In genomic region chr10:77353031-77353745, GRCm38 (mm10) we compare ENCODE assay signal across 9 mouse cellular contexts.
DNase-seq lines count a peak whose midpoint lies in the region; ATAC-seq and TF ChIP-seq lines count a peak whose summit lies in the region.
"Had no signal": no experiment of that assay in that cellular context is flagged by ENCODE, and none has a peak within 500 bp of the region (broad histone marks: within the 10 kb centered on the region; RNA-seq: fewer than 3 reads in every experiment).

No protein-coding gene starts in this region.

- H3K4me2 ChIP-seq in forebrain, embryonic 11.5 days (ENCODE audit: low read depth, low read length, severe bottlenecking) = no peak overlapping the region

- H3K4me3 ChIP-seq in E14TG2a.4 (replicated peaks; ENCODE audit: low read length) = no peak overlapping the region
- no peak overlapping the region for H3K4me3 ChIP-seq in forebrain, embryonic 11.5 days (ENCODE audit: low read depth, low read length)
- H3K4me3 ChIP-seq in thymus, adult 2 months (ENCODE audit: control insufficient read depth, insufficient read depth, low read length) = no peak overlapping the region
- H3K4me3 ChIP-seq: erythroblast, embryonic 14.5 days had no signal

- peaks cover 22% of the 10 kb centered on the region for H3K9me3 ChIP-seq in E14TG2a.4 (ENCODE audit: low read length)
- H3K9me3 ChIP-seq in forebrain, embryonic 11.5 days (ENCODE audit: control insufficient read depth, low read length) = no peaks in the 10 kb centered on the region

- H3K27ac ChIP-seq in forebrain, embryonic 11.5 days (ENCODE audit: low read depth, low read length) = no peak overlapping the region
- H3K27ac ChIP-seq in thymus, adult 2 months (ENCODE audit: control insufficient read depth, insufficient read depth, low read length) = no peak overlapping the region

- TF ChIP-seq CTCF in E14TG2a.4 (conservative IDR thresholded peaks at IDR 0.05; ENCODE audit: low read length) = peak; percentile 42
- 0 out of 2 replicates have a peak, but pooled peaks have one; percentile 29 for TF ChIP-seq CTCF in thymus, adult 2 months (IDR thresholded peaks at IDR 0.05; ENCODE audit: borderline replicate concordance, control insufficient read depth, extremely low read depth, insufficient read depth, low read length, poor library complexity)

- TF ChIP-seq POLR2A in thymus, adult 2 months (IDR thresholded peaks at IDR 0.05; ENCODE audit: control insufficient read depth, extremely low read depth, insufficient read depth, low read length, poor library complexity) = no peak

- H3K36me3 ChIP-seq in E14TG2a.4 (ENCODE audit: insufficient read depth, low read length) = no peaks in the 10 kb centered on the region
- no peaks in the 10 kb centered on the region for H3K36me3 ChIP-seq in forebrain, embryonic 11.5 days (ENCODE audit: control insufficient read depth, insufficient read depth, low read length)
- H3K36me3 ChIP-seq in thymus, adult 2 months (ENCODE audit: control insufficient read depth, insufficient read depth, low read length) = no peaks in the 10 kb centered on the region

- ATAC-seq in forebrain, embryonic 11.5 days (replicated peaks; ENCODE audit: low FRiP score) = no peak

- intact Hi-C loops in heart, postnatal 10 days (cut with DNase I) = loop anchor here (1.0 to 5.0 kb wide), 4 partner anchors 70 to 271 kb away; no protein-coding TSS in a partner anchor

- WGBS in forebrain, embryonic 11.5 days = 83% methylated on average over 6 of the region's 6 CpGs
- 77% methylated on average over 6 of the region's 6 CpGs for WGBS in large intestine, adult 2 months
- WGBS in thymus, adult 2 months = 84% methylated on average over 6 of the region's 6 CpGs

- H3K9ac ChIP-seq in forebrain, embryonic 11.5 days (ENCODE audit: low read length) = no peak overlapping the region

- no peaks in the 10 kb centered on the region for H3K27me3 ChIP-seq in E14TG2a.4 (ENCODE audit: insufficient read depth, low read length)
- H3K27me3 ChIP-seq in forebrain, embryonic 11.5 days (ENCODE audit: control insufficient read depth, insufficient read depth, low read length) = no peaks in the 10 kb centered on the region
- no peaks in the 10 kb centered on the region for H3K27me3 ChIP-seq in thymus, adult 2 months (ENCODE audit: control insufficient read depth, insufficient read depth, low read length)

- no peaks in the 10 kb centered on the region for H3K4me1 ChIP-seq in E14TG2a.4 (replicated peaks; ENCODE audit: low read depth, low read length)
- no peaks in the 10 kb centered on the region for H3K4me1 ChIP-seq in forebrain, embryonic 11.5 days (replicated peaks; ENCODE audit: control insufficient read depth, insufficient read depth, low read length)
- no peaks in the 10 kb centered on the region for H3K4me1 ChIP-seq in thymus, adult 2 months (replicated peaks; ENCODE audit: control insufficient read depth, insufficient read depth, low read length)

- DNase-seq in c-Kit-positive CD71-positive TER-119-negative erythroid progenitor cells, embryonic 14.5 days (ENCODE audit: low read depth) = peak; percentile 54
- DNase-seq in forebrain, embryonic 11.5 days (ENCODE audit: low spot score) = peak; percentile 74
- peak; percentile 87 to 88 for DNase-seq in heart, postnatal 10 days
- DNase-seq in large intestine, adult 2 months (ENCODE audit: low read depth, low spot score) = peak; percentile 11
- DNase-seq in lung, adult 18-20 months = peak; percentile 50 to 58
- DNase-seq in ovary, adult 18-20 months (ENCODE audit: low spot score) = peak; percentile 61
- peak; percentile 66 for DNase-seq in thymus, adult 2 months

Comparison
In these comparisons a context has a peak if more than half of its experiments do, and no peak if none do; other contexts are left out.
1. DNase-seq: peak in every context shown above with its lines; median percentile 88 in heart, postnatal 10 days; 74 in forebrain, embryonic 11.5 days; 66 in thymus, adult 2 months; 61 in ovary, adult 18-20 months; 54 in c-Kit-positive CD71-positive TER-119-negative erythroid progenitor cells, embryonic 14.5 days; 54 in lung, adult 18-20 months; 11 in large intestine, adult 2 months.